In genomic region chr19:53868125-53868524, GRCm38 (mm10) we compare ENCODE assay signal across 32 mouse cellular contexts. TPM values are rescaled to one million over a fixed set of nuclear protein-coding genes. Genes with fewer than 3 reads are reported as not detected.
A peak's percentile ranks its signal among the peaks of the same experiment; 100 is the strongest.
DNase-seq lines count a peak whose midpoint lies in the region; ATAC-seq and TF ChIP-seq lines count a peak whose summit lies in the region.
"Had no signal": no experiment of that assay in that cellular context is flagged by ENCODE, and none has a peak within 500 bp of the region (broad histone marks: within the 10 kb centered on the region; RNA-seq: fewer than 3 reads in every experiment).

No protein-coding gene starts in this region.

- H3K4me3 ChIP-seq in left cerebral cortex, adult 2 months = no peak overlapping the region
- no peak overlapping the region for H3K4me3 ChIP-seq in CH12.LX (replicated peaks in 1 of 3; ENCODE audit: low read depth in 2 of 3, low read length in 2 of 3, poor library complexity in 1 of 3)
- H3K4me3 ChIP-seq: forebrain, embryonic 13.5 days; heart, adult 2 months; heart, embryonic 12.5 days; hindbrain, embryonic 13.5 days; limb, embryonic 10.5 days; limb, embryonic 15.5 days; liver, embryonic 13.5 days; neural tube, embryonic 15.5 days had no signal

- no peak for ATAC-seq in megakaryocyte progenitor cell, adult 5-6 weeks (replicated peaks; ENCODE audit: poor library complexity)
- ATAC-seq: activated CD4-positive, CD25-positive, alpha-beta regulatory T cell, adult 4 months; forebrain, embryonic 13.5 days; lung, postnatal 0 days had no signal

- TF ChIP-seq RAD21 in CH12.LX (IDR thresholded peaks at IDR 0.05; ENCODE audit: low read depth, low read length) = no peak

- H3K9ac ChIP-seq in CH12.LX (ENCODE audit: insufficient read depth, low read depth) = no peak overlapping the region
- H3K9ac ChIP-seq: forebrain, embryonic 13.5 days; heart, embryonic 12.5 days; hindbrain, embryonic 13.5 days; limb, embryonic 15.5 days; liver, embryonic 13.5 days; neural tube, embryonic 15.5 days had no signal

- no peaks in the 10 kb centered on the region for H3K79me2 ChIP-seq in CH12.LX (replicated peaks; ENCODE audit: control insufficient read depth, extremely low read depth, insufficient read depth, poor library complexity, severe bottlenecking)

- peak overlapping the region; percentile 69 for H3K27ac ChIP-seq in left cerebral cortex, adult 2 months
- peak overlapping the region; percentile 100 for H3K27ac ChIP-seq in CH12.LX (ENCODE audit: insufficient read depth, low read depth)
- H3K27ac ChIP-seq: forebrain, embryonic 13.5 days; heart, adult 2 months; hindbrain, embryonic 13.5 days; limb, embryonic 10.5 days; limb, embryonic 15.5 days; liver, embryonic 13.5 days; macrophage; neural tube, embryonic 15.5 days; stomach, postnatal 0 days had no signal

- peaks cover 39 to 47% of the 10 kb centered on the region in 2 experiments for H3K4me1 ChIP-seq in CH12.LX (ENCODE audit: control insufficient read depth in 1 of 2, insufficient read depth in 2 of 2)
- H3K4me1 ChIP-seq: forebrain, embryonic 13.5 days; heart, embryonic 12.5 days; hindbrain, embryonic 13.5 days; limb, embryonic 10.5 days; neural tube, embryonic 15.5 days had no signal

- intact Hi-C loops in left cerebral cortex, adult 2 months (cut with DNase I) = no loop called here
- intact Hi-C loops in left cerebral cortex, postnatal 4 days (cut with DNase I) = no loop called here

- DNase-seq in frontal cortex, adult 2 months (ENCODE audit: extremely low spot score in 1 of 2, low spot score in 1 of 2) = peak; percentile 50 to 64
- DNase-seq in frontal cortex, postnatal 10 days (ENCODE audit: low spot score in 2 of 2) = no peak
- no peak for DNase-seq in left cerebral cortex, adult 2 months (ENCODE audit: extremely low spot score in 1 of 2, low spot score in 2 of 2)
- DNase-seq in left cerebral cortex, postnatal 4 days = no peak
- no peak for DNase-seq in CH12.LX (ENCODE audit: extremely low read depth)
- DNase-seq in right cerebral cortex, postnatal 25 days = peak; percentile 48
- DNase-seq: adrenal gland, adult 2 months; adrenal gland, postnatal 36 days; cerebellum, adult 8-10 months; cerebellum, postnatal 25 days; heart, adult 2 months; heart, postnatal 4 days; kidney, adult 11 months; kidney, postnatal 14 days; layer of hippocampus, postnatal 36 days; liver, embryonic 13.5 days; lung, adult 18-20 months; midbrain, embryonic 14.5 days; retina, postnatal 1 day; thymus, adult 2 months; thymus, postnatal 4 days had no signal

- in situ Hi-C loops in CH12.LX (cut with MboI; ENCODE audit: low pct_ligation_motif_present, low pct_unique_long_range_greater_than_20kb, low sequenced_read_pairs) = no loop called here

- no peak for TF ChIP-seq EP300 in CH12.LX (IDR thresholded peaks at IDR 0.05; ENCODE audit: low read length)

- no peak for TF ChIP-seq CTCF in left cerebral cortex, adult 2 months (IDR thresholded peaks at IDR 0.05)
- no peak for TF ChIP-seq CTCF in CH12.LX (conservative IDR thresholded peaks at IDR 0.05 in 1 of 2, IDR thresholded peaks at IDR 0.05 in 1 of 2; ENCODE audit: low read depth in 2 of 2, low read length in 2 of 2)

- H3K27me3 ChIP-seq in CH12.LX (replicated peaks) = no peaks in the 10 kb centered on the region
- H3K27me3 ChIP-seq: forebrain, embryonic 13.5 days; heart, embryonic 12.5 days; hindbrain, embryonic 13.5 days; limb, embryonic 15.5 days; liver, embryonic 13.5 days; neural tube, embryonic 15.5 days had no signal

- H3K9me3 ChIP-seq in CH12.LX (replicated peaks; ENCODE audit: low read length) = no peaks in the 10 kb centered on the region
- H3K9me3 ChIP-seq: forebrain, embryonic 13.5 days; heart, embryonic 12.5 days; hindbrain, embryonic 13.5 days; limb, embryonic 10.5 days; limb, embryonic 15.5 days; liver, embryonic 13.5 days; neural tube, embryonic 15.5 days had no signal

- H3K36me3 ChIP-seq in CH12.LX (replicated peaks in 1 of 2; ENCODE audit: control insufficient read depth in 1 of 2, insufficient read depth in 1 of 2, low read length in 1 of 2) = peaks cover 4 to 16% of the 10 kb centered on the region in 2 experiments
- H3K36me3 ChIP-seq: hindbrain, embryonic 13.5 days; limb, embryonic 10.5 days; limb, embryonic 15.5 days; liver, embryonic 13.5 days; neural tube, embryonic 15.5 days had no signal

- no peak for TF ChIP-seq POLR2A in CH12.LX (IDR thresholded peaks at IDR 0.05; ENCODE audit: low read depth, low read length)

- H3K4me2 ChIP-seq in CH12.LX (ENCODE audit: insufficient read depth, low read depth, poor library complexity, severe bottlenecking) = no peak overlapping the region
- H3K4me2 ChIP-seq: forebrain, embryonic 13.5 days; heart, embryonic 12.5 days; hindbrain, embryonic 13.5 days; limb, embryonic 15.5 days; liver, embryonic 13.5 days; neural tube, embryonic 15.5 days had no signal

- dilution Hi-C loops in CH12.LX (cut with MboI; ENCODE audit: extremely low pct_ligation_motif_present, extremely low pct_unique_long_range_greater_than_20kb, low sequenced_read_pairs) = no loop called here

TF ChIP-seq in CH12.LX, 34 proteins besides CTCF, POLR2A, EP300 and RAD21:
- no peak for TF ChIP-seq CHD1 (IDR thresholded peaks at IDR 0.05; ENCODE audit: low read depth, low read length)
- no peak for TF ChIP-seq MAFK (IDR thresholded peaks at IDR 0.05; ENCODE audit: insufficient replicate concordance, low read length)
- TF ChIP-seq BHLHE40 (IDR thresholded peaks at IDR 0.05; ENCODE audit: low read depth, low read length) = no peak
- TF ChIP-seq SIN3A (IDR thresholded peaks at IDR 0.05; ENCODE audit: low read length) = no peak
- TF ChIP-seq JUND (conservative IDR thresholded peaks at IDR 0.05; ENCODE audit: low read depth, low read length) = no peak
- TF ChIP-seq ZNF384 (IDR thresholded peaks at IDR 0.05; ENCODE audit: low read depth, low read length) = no peak
- TF ChIP-seq MAZ (IDR thresholded peaks at IDR 0.05; ENCODE audit: low read depth, low read length) = no peak
- TF ChIP-seq MXI1 (IDR thresholded peaks at IDR 0.05; ENCODE audit: low read depth, low read length) = no peak
- no peak for TF ChIP-seq IRF4 (IDR thresholded peaks at IDR 0.05; ENCODE audit: low read depth, low read length)
- TF ChIP-seq NELFE (IDR thresholded peaks at IDR 0.05; ENCODE audit: low read depth, low read length) = no peak
- TF ChIP-seq ZKSCAN1 (IDR thresholded peaks at IDR 0.05; ENCODE audit: borderline replicate concordance, low read depth, low read length) = no peak
- TF ChIP-seq TCF12 (IDR thresholded peaks at IDR 0.05; ENCODE audit: low read depth, low read length) = no peak
- TF ChIP-seq RCOR1 (conservative IDR thresholded peaks at IDR 0.05; ENCODE audit: low read depth, low read length) = no peak
- TF ChIP-seq KAT2A (IDR thresholded peaks at IDR 0.05; ENCODE audit: insufficient replicate concordance, low read length) = no peak

RNA-seq across cellular contexts. Expression of gene Pdcd4, which starts 23.9 kb away (rescaled TPM):
- 70.3 and 78.0 TPM in 2 replicates for polyA plus RNA-seq in frontal cortex, adult 2 months (2012; rRNA removed)
- 100 to 1,000 TPM; 102 to 114 TPM for total RNA-seq in left cerebral cortex, adult 2 months (2021)
- total RNA-seq in left cerebral cortex, postnatal 4 days (2021) = 10 to 100 TPM; 64.4 to 67.5 TPM
- total RNA-seq in CH12.LX (2012; rRNA removed) (21.0 and 26.3 TPM in 2 replicates), CH12.LX (2014; rRNA removed) (24.3 and 24.4 TPM in 2 replicates)
- 37.9 and 39.0 TPM in 2 replicates for polyA plus RNA-seq in CH12.LX (2012; ENCODE audit: insufficient read length, low read depth)
- total RNA-seq in megakaryocyte progenitor cell, adult 5-6 weeks (2015) = 295 and 305 TPM in 2 replicates
- 358 and 441 TPM in 2 replicates for total RNA-seq in megakaryocyte progenitor cell, adult 5-6 weeks (2017)

Comparison
In these comparisons a context has a peak if more than half of its experiments do, and no peak if none do; other contexts are left out.
1. DNase-seq: peak in frontal cortex, adult 2 months (2 of 2) and right cerebral cortex, postnatal 25 days (single experiment); none in frontal cortex, postnatal 10 days (0 of 2), left cerebral cortex, adult 2 months (0 of 2), left cerebral cortex, postnatal 4 days (single experiment) and CH12.LX (single experiment).